Mouse (Mus musculus) liver, embryonic 14.5 days (tissue): ENCODE measurements around the gene Galt.
"Not testable (repeated sequence)": the region's sequence is repeated elsewhere in the genome, so short reads cannot be mapped to it uniquely, and the experiment has no call there.

Experiments used
- CTCF ChIP-seq: IDR thresholded peaks from 2 replicates; pipeline ENCODE4 v1.5.1; 2016; ENCODE audit warnings: antibody characterized with exemption, low read depth, control low read depth
- EP300 ChIP-seq: IDR thresholded peaks from 2 replicates; pipeline ENCODE4 v1.6.1; 2016; ENCODE audit warnings: antibody characterized with exemption, low read depth

DNA sequence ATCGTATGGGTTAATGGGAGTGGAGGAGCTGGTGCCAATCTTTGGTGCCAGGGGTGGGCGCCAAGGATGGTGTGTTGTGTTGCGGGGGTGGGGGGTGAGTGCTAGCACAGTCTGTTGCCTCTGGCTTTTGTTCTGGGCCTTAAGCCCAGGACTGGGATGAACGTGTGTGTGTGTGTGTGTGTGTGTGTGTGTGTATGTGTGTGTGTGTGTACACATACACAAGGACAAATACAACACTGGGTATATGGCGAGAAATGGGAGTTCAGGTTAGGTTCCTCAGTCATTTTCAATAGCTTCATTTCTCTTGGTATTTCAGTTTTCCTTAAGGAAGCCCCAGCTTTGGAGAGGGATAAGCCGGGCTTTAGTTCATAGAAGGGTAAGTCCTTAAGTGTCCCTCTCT, 8.1 kb downstream of the Galt start:
- TF ChIP-seq CTCF, EP300: not testable (repeated sequence)
